Mouse (Mus musculus) forebrain, postnatal 0 days (tissue): ENCODE measurements at regions not wholly inside any gene's neighbourhood (a gene's known extent, or its start where the extent isn't known, plus 50 kb on each side); places are given as distances from the start of the nearest gene placed in this dataset.
A peak's percentile ranks its signal among the peaks of the same experiment; 100 is the strongest.

Source experiments
- ATAC-seq: fragments of 200-750 bp; cut with Nextera tagmentation; 2 replicates; pipeline ENCODE4 v1.8.0; 2017; ENCODE audit warnings: mild to moderate bottlenecking, moderate library complexity
- DNase-seq: peaks from one replicate; pipeline ENCODE4 v3.0.0-alpha.2; 2015
- H3K27ac ChIP-seq: fragments of 300-500 bp; sonication (generic); 2 replicates; pipeline ENCODE4 v1.5.1; 2014; ENCODE audit warnings: low read depth, mild to moderate bottlenecking, antibody characterized with exemption, low read length, moderate library complexity, mixed read lengths
- H3K27me3 ChIP-seq: fragments of 300-500 bp; sonication (generic); 2 replicates; pipeline ENCODE4 v1.6.1; 2014; ENCODE audit warnings: mild to moderate bottlenecking, low read length, mixed read lengths; ENCODE audit not compliant: insufficient read depth
- H3K36me3 ChIP-seq: fragments of 300-500 bp; sonication (generic); 2 replicates; pipeline ENCODE4 v1.6.1; 2014; ENCODE audit warnings: mild to moderate bottlenecking, moderate library complexity; ENCODE audit not compliant: insufficient read depth
- H3K4me1 ChIP-seq: fragments of 300-500 bp; sonication (generic); 2 replicates; pipeline ENCODE4 v1.6.1; 2014; ENCODE audit warnings: antibody characterized with exemption; ENCODE audit not compliant: insufficient read depth
- H3K4me2 ChIP-seq: fragments of 300-500 bp; sonication (generic); 2 replicates; pipeline ENCODE4 v1.6.1; 2014; ENCODE audit warnings: low read depth, mild to moderate bottlenecking, moderate library complexity
- H3K4me3 ChIP-seq: fragments of 300-500 bp; sonication (generic); 2 replicates; pipeline ENCODE4 v1.5.1; 2014; ENCODE audit warnings: low read depth, low read length, mixed read lengths
- H3K9ac ChIP-seq: fragments of 300-500 bp; sonication (generic); 2 replicates; pipeline ENCODE4 v1.6.1; 2014; ENCODE audit warnings: mild to moderate bottlenecking
- H3K9me3 ChIP-seq: fragments of 300-500 bp; sonication (generic); 2 replicates; pipeline ENCODE4 v1.6.1; 2016; ENCODE audit warnings: low read length
- CTCF ChIP-seq: sonication (generic); IDR thresholded peaks from 2 replicates; pipeline ENCODE4 v1.5.1; 2016; ENCODE audit warnings: antibody characterized with exemption, control low read depth, low read depth
- WGBS: fragments of 180-500 bp; shearing (Covaris S2); extraction: QIAGEN DNeasy Blood & Tissue Kit; methylation state at CpG from one replicate; pipeline ENCODE4 v1.1.7; 2014; 5-methylcytosine and 5-hydroxymethylcytosine counted together

- Histone ChIP-seq H3K9ac (no peak overlapping the region), H3K4me2 (no peak overlapping the region), H3K4me3 (no peak overlapping the region), H3K4me1 (no peaks in the 10 kb centered on the region), H3K9me3 (no peaks in the 10 kb centered on the region), H3K36me3 (no peaks in the 10 kb centered on the region), H3K27me3 (no peaks in the 10 kb centered on the region), H3K27ac (no peak overlapping the region)
- DNase-seq, result no peak
- no peak for TF ChIP-seq CTCF
- WGBS, result 87% methylated on average over 5 of the region's 5 CpGs
- no peak for ATAC-seq
Observed at GRCm38 (mm10) chr6:52410711-52411110, 97.4 kb downstream of the Evx1 start.

GRCm38 (mm10) chr6:52411302-52411701, 98.0 kb downstream of the Evx1 start:
- no peak overlapping the region for H3K9ac ChIP-seq
- TF ChIP-seq CTCF, result no peak
- DNase-seq (no peak), ATAC-seq (no peak)
- no peak overlapping the region for H3K27ac ChIP-seq
- no peaks in the 10 kb centered on the region for H3K36me3 ChIP-seq
- no peak overlapping the region for H3K4me3 ChIP-seq
- H3K4me2 ChIP-seq, result no peak overlapping the region
- 88% methylated on average over 2 of the region's 2 CpGs for WGBS
- no peaks in the 10 kb centered on the region for H3K9me3 ChIP-seq
- H3K27me3 ChIP-seq, result no peaks in the 10 kb centered on the region
- H3K4me1 ChIP-seq, result no peaks in the 10 kb centered on the region

- Histone ChIP-seq H3K4me3 (no peak overlapping the region), H3K27me3 (no peaks in the 10 kb centered on the region), H3K4me2 (no peak overlapping the region), H3K9ac (no peak overlapping the region), H3K27ac (no peak overlapping the region), H3K4me1 (no peaks in the 10 kb centered on the region), H3K9me3 (no peaks in the 10 kb centered on the region), H3K36me3 (no peaks in the 10 kb centered on the region)
- ATAC-seq (no peak), DNase-seq (no peak)
- no peak for TF ChIP-seq CTCF
- 92% methylated on average over 4 of the region's 4 CpGs for WGBS
Observed at GRCm38 (mm10) chr6:52413639-52414038, 100.3 kb downstream of the Evx1 start.

- H3K27ac ChIP-seq, result no peak overlapping the region
- H3K4me3 ChIP-seq, result no peak overlapping the region
- no peak overlapping the region for H3K9ac ChIP-seq
- no peaks in the 10 kb centered on the region for H3K4me1 ChIP-seq
- H3K9me3 ChIP-seq, result no peaks in the 10 kb centered on the region
- no peak overlapping the region for H3K4me2 ChIP-seq
- ATAC-seq, result no peak
- TF ChIP-seq CTCF, result no peak
- no peaks in the 10 kb centered on the region for H3K27me3 ChIP-seq
- no peak for DNase-seq
- WGBS, result 76% methylated on average over 14 of the region's 14 CpGs
- no peaks in the 10 kb centered on the region for H3K36me3 ChIP-seq
Observed at GRCm38 (mm10) chr6:52415341-52415946, 102.1 kb downstream of the Evx1 start.

GRCm38 (mm10) chr6:52416491-52416890, 103.2 kb downstream of the Evx1 start:
- Histone ChIP-seq H3K4me2 (no peak overlapping the region), H3K9ac (no peak overlapping the region), H3K9me3 (no peaks in the 10 kb centered on the region), H3K4me3 (no peak overlapping the region), H3K27me3 (no peaks in the 10 kb centered on the region), H3K4me1 (no peaks in the 10 kb centered on the region), H3K27ac (no peak overlapping the region), H3K36me3 (no peaks in the 10 kb centered on the region)
- TF ChIP-seq CTCF, result no peak
- DNase-seq (peak; percentile 1), ATAC-seq (no peak)
- 43% methylated on average over 3 of the region's 3 CpGs for WGBS

GRCm38 (mm10) chr6:52417439-52418124, 104.3 kb downstream of the Evx1 start:
- no peaks in the 10 kb centered on the region for H3K4me1 ChIP-seq
- H3K4me2 ChIP-seq, result no peak overlapping the region
- WGBS, result 21% methylated on average over 10 of the region's 10 CpGs
- ATAC-seq (peak; percentile 43; the same call in 1 of the 2 replicates), DNase-seq (peak; percentile 55)
- H3K36me3 ChIP-seq, result no peaks in the 10 kb centered on the region
- H3K27ac ChIP-seq, result no peak overlapping the region
- H3K27me3 ChIP-seq, result no peaks in the 10 kb centered on the region
- no peak overlapping the region for H3K9ac ChIP-seq
- H3K9me3 ChIP-seq, result no peaks in the 10 kb centered on the region
- TF ChIP-seq CTCF, result no peak
- H3K4me3 ChIP-seq, result no peak overlapping the region

- no peak for ATAC-seq
- WGBS, result 41% methylated on average over 12 of the region's 12 CpGs
- no peak for DNase-seq
- no peaks in the 10 kb centered on the region for H3K9me3 ChIP-seq
- no peaks in the 10 kb centered on the region for H3K27me3 ChIP-seq
- H3K4me3 ChIP-seq, result no peak overlapping the region
- no peak overlapping the region for H3K27ac ChIP-seq
- TF ChIP-seq CTCF, result no peak
- H3K36me3 ChIP-seq, result no peaks in the 10 kb centered on the region
- no peaks in the 10 kb centered on the region for H3K4me1 ChIP-seq
- H3K4me2 ChIP-seq, result no peak overlapping the region
- H3K9ac ChIP-seq, result no peak overlapping the region
Observed at GRCm38 (mm10) chr6:52418451-52419170, 105.3 kb downstream of the Evx1 start.
